Mouse (Mus musculus) T-helper 2 cell (primary cell): ENCODE measurements around the gene 1500015O10Rik.

Source experiments
- in situ Hi-C: fragments of 300-600 bp; cut with MboI, MseI; formaldehyde crosslinking; loops from one replicate; pipeline ENCODE4 v1.15.1; 2025; ENCODE audit warnings: high pct_unique_total_duplicates

The 1500015O10Rik gene

DNA sequence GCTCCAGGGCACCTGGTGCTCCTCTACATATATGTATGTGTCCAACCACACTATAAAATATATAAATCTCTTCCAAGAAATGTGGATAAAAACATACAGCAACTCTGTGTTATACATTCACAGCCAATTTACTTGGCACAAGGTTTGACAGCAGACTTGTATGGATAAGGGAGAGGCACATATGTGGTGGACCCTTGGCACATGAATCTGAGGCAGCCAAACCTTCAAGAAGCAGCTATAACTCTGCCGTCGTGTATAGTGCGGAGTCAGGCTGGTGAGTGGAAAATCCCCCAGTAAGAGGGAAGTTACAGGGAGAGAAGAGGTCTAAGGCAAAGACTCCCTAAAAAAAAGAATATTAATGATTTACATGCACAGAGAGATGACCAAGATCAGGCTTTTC, 42.3 kb downstream of the 1500015O10Rik start:
- in situ Hi-C loops, result no loop called here

DNA sequence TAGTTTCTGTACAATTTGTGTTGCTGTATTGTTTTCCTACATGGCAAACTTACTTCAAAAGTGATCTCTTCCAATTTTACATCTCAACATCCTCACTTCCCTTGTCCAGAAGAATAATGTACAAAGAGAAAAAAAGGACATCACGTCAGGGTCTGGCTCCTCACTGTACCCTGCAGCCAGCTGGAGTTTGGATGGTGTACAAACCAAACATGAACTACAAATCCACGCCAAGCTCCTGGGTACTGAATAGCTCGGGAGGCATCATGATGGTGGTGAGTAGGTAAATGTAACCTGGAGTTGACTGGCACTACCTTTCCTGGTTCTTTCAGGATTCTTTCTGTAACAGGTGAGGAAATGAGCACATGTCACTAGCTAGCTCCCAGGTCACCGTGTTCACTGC, 43.7 kb downstream of the 1500015O10Rik start:
- in situ Hi-C loops, result no loop called here

DNA sequence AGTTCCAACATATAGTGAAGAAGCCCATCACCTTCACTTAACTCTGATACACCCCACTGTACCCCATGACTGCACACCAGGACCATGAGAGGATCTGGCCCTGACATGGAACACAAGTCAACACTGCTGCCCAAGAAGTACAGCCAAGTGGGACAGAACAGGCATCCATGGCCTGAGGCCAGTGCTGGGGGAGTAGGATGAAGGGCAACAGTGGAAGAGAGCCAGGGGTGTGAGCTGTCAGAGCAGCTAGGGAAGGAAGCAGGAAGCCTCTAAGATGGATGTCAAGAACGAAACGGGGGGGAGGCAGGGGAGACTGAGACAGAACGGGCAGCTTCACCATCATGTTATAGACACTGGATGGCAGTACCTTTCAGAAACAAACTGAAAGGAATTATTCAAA, 45.7 kb downstream of the 1500015O10Rik start:
- in situ Hi-C loops, result no loop called here

GRCm38 (mm10) chr1:43781195-43781594, 50.8 kb downstream of the 1500015O10Rik start:
- in situ Hi-C loops, result no loop called here

GRCm38 (mm10) chr1:43781672-43782071, 51.3 kb downstream of the 1500015O10Rik start:
- in situ Hi-C loops, result no loop called here

- in situ Hi-C loops, result no loop called here
Measured at GRCm38 (mm10) chr1:43782680-43783079, 52.3 kb downstream of the 1500015O10Rik start.

DNA sequence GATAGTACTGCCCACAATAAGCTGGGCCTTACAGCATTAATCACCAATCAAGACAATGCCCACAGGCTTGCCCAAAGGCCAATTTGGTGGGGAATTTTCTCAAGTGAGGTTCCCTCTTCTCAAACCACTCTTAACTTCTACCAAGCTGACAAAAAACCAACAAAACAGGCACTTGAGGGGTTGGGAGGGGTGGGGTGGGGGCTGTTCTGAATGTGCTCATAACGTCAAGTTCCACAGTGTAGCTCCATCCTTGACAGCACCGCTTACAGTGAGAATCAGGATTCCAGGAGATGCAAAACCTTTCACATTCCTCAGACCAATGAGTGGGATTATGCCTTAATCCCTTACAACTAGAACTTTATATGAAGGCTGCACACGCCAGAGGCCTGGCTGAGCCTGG, 52.8 kb downstream of the 1500015O10Rik start:
- in situ Hi-C loops, result no loop called here

- in situ Hi-C loops, result no loop called here
Measured at GRCm38 (mm10) chr1:43785316-43785715, 54.9 kb downstream of the 1500015O10Rik start.

DNA sequence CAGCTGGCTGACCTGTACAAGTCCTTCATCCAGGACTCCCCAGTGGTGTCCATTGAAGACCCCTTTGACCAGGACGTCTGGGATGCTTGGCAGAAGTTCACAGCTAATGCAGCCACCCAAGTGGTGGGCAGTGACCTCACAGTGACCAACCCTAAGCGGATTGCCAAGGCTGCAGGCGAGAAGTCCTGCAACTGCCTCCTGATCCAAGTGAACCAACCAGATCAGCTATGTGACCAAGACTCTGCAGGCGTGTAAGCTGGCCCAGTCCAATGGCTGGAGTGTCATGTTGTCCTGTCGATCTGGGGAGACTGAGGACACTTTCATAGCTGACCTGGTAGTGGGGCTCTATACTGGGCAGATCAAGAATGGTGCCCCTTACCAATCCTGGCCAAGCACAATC, 56.3 kb downstream of the 1500015O10Rik start:
- in situ Hi-C loops, result no loop called here

DNA sequence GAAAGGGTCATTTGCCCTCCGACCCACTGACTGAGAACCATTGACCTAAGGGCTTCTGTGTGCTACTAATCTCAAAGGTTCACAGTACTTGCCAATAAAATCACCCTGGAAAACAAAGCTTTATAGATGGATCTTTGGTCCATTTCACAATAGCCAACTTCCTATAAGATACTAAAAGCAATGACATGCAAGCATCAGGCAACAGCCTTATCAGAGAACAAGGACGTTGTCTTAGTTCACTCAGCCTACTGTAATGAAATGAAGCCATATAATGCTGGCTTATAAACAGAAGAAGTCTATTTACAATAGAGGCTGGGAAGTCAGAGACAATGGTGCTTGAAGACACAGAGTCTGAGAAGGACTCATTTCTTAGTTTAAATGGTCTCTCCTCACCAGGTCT, 59.4 kb downstream of the 1500015O10Rik start:
- in situ Hi-C loops, result no loop called here
